Mouse (Mus musculus) ES-Bruce4 (cell line): ENCODE data around the gene Map4.

Experiments
- CTCF ChIP-seq: IDR thresholded peaks from one replicate; pipeline ENCODE4 v1.8.1; 2011; ENCODE audit warnings: low read depth, low read length
- EP300 ChIP-seq: IDR thresholded peaks from 2 replicates; pipeline ENCODE4 v1.6.1; 2011; ENCODE audit warnings: low read depth, low read length; ENCODE audit not compliant: insufficient read depth
- POLR2A ChIP-seq: IDR thresholded peaks from one replicate; pipeline ENCODE4 v1.8.1; 2011; ENCODE audit warnings: low read length; ENCODE audit not compliant: insufficient read depth

DNA sequence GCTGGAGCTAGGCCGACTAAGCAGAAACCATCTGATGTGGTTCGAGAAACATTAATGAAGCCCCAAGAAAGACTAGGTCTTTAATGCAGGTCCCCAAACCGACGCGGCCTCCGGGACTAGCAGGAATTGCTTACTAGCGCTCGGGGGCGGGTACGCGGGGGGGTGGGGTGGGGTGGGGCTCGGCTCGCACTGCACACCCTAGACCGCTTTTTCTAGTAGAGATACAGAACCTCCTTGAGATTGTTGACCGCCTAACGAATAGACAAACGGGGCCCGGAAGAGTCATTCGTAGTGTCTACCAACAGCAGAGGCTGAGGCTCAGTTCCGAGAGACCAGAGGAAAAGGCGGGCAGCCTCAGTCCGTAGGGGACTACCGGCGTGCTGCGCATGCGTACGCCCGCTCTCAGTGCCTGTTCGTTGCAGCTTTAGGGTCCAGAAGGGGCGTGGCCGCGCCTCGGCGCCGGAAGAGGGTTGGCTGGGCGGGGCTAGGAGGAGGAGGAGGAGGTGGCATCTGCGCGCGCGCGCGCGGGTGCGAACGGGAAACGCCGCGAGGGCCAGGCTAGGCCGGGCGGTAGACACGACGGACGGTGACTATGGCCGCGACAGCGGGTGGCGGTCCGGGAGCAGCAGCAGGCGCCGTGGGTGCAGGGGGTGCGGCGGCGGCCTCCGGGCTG is 200.4 kb downstream of the Map4 start:
- peak; percentile 32 for TF ChIP-seq POLR2A
- TF ChIP-seq CTCF = no peak
- no peak for TF ChIP-seq EP300
